Mouse (Mus musculus): ENCODE measurements at regions not wholly inside any gene's neighbourhood (a gene's known extent, or its start where the extent isn't known, plus 50 kb on each side); places are given as distances from the start of the nearest gene placed in this dataset.

GRCm38 (mm10) chr8:60806772-60807171 is 83.4 kb upstream of the Hpf1 start:
- Histone ChIP-seq H3K4me3 (replicated peaks in 1 of 3; ENCODE audit: low read depth in 2 of 3, low read length in 2 of 3, poor library complexity in 1 of 3) (no peak overlapping the region), H3K4me2 (ENCODE audit: insufficient read depth, low read depth, poor library complexity, severe bottlenecking) (no peak overlapping the region)

GRCm38 (mm10) chr8:60809806-60810205 is 80.4 kb upstream of the Hpf1 start:
- H3K27ac ChIP-seq (ENCODE audit: insufficient read depth, low read depth), result no peak overlapping the region
- dilution Hi-C loops (cut with MboI; ENCODE audit: extremely low pct_ligation_motif_present, extremely low pct_unique_long_range_greater_than_20kb, low sequenced_read_pairs) (no loop called here), in situ Hi-C loops (cut with MboI; ENCODE audit: low pct_ligation_motif_present, low pct_unique_long_range_greater_than_20kb, low sequenced_read_pairs) (no loop called here)
- H3K36me3 ChIP-seq (replicated peaks in 1 of 2; ENCODE audit: control insufficient read depth in 1 of 2, insufficient read depth in 1 of 2, low read length in 1 of 2), result no peaks in the 10 kb centered on the region
- DNase-seq (ENCODE audit: extremely low read depth), result no peak
- H3K9ac ChIP-seq (ENCODE audit: insufficient read depth, low read depth), result no peak overlapping the region
- H3K4me3 ChIP-seq (replicated peaks in 1 of 3; ENCODE audit: low read depth in 2 of 3, low read length in 2 of 3, poor library complexity in 1 of 3), result no peak overlapping the region
- H3K79me2 ChIP-seq (replicated peaks; ENCODE audit: control insufficient read depth, extremely low read depth, insufficient read depth, poor library complexity, severe bottlenecking), result no peaks in the 10 kb centered on the region
- H3K27me3 ChIP-seq (replicated peaks), result no peaks in the 10 kb centered on the region
- H3K9me3 ChIP-seq (replicated peaks; ENCODE audit: low read length), result no peaks in the 10 kb centered on the region
- no peaks in the 10 kb centered on the region for H3K4me1 ChIP-seq (ENCODE audit: control insufficient read depth in 1 of 2, insufficient read depth in 2 of 2)
- H3K4me2 ChIP-seq (ENCODE audit: insufficient read depth, low read depth, poor library complexity, severe bottlenecking), result no peak overlapping the region
- TF ChIP-seq HCFC1 (IDR thresholded peaks at IDR 0.05; ENCODE audit: low read depth, low read length) (no peak), E2F4 (IDR thresholded peaks at IDR 0.05; ENCODE audit: insufficient replicate concordance, low read depth, low read length) (no peak), JUND (conservative IDR thresholded peaks at IDR 0.05; ENCODE audit: low read depth, low read length) (no peak), ELF1 (IDR thresholded peaks at IDR 0.05; ENCODE audit: low read depth, low read length) (no peak), MAFK (IDR thresholded peaks at IDR 0.05; ENCODE audit: insufficient replicate concordance, low read length) (no peak), BHLHE40 (IDR thresholded peaks at IDR 0.05; ENCODE audit: low read depth, low read length) (no peak), MAZ (IDR thresholded peaks at IDR 0.05; ENCODE audit: low read depth, low read length) (no peak), ETS1 (conservative IDR thresholded peaks at IDR 0.05; ENCODE audit: low read depth, low read length) (no peak), NELFE (IDR thresholded peaks at IDR 0.05; ENCODE audit: low read depth, low read length) (no peak), GABPA (IDR thresholded peaks at IDR 0.05; ENCODE audit: insufficient replicate concordance, low read depth, low read length) (no peak)

More at GRCm38 (mm10) chr8:60806772-60807171, 83.4 kb upstream of the Hpf1 start:
- Histone ChIP-seq H3K4me1 (ENCODE audit: control insufficient read depth in 1 of 2, insufficient read depth in 2 of 2) (no peaks in the 10 kb centered on the region), H3K79me2 (replicated peaks; ENCODE audit: control insufficient read depth, extremely low read depth, insufficient read depth, poor library complexity, severe bottlenecking) (no peaks in the 10 kb centered on the region), H3K27me3 (replicated peaks) (no peaks in the 10 kb centered on the region), H3K27ac (ENCODE audit: insufficient read depth, low read depth) (no peak overlapping the region), H3K36me3 (replicated peaks in 1 of 2; ENCODE audit: control insufficient read depth in 1 of 2, insufficient read depth in 1 of 2, low read length in 1 of 2) (no peaks in the 10 kb centered on the region), H3K9ac (ENCODE audit: insufficient read depth, low read depth) (no peak overlapping the region), H3K9me3 (replicated peaks; ENCODE audit: low read length) (no peaks in the 10 kb centered on the region)
- no peak for DNase-seq (ENCODE audit: extremely low read depth)
- in situ Hi-C loops (cut with MboI; ENCODE audit: low pct_ligation_motif_present, low pct_unique_long_range_greater_than_20kb, low sequenced_read_pairs), result no loop called here
- dilution Hi-C loops (cut with MboI; ENCODE audit: extremely low pct_ligation_motif_present, extremely low pct_unique_long_range_greater_than_20kb, low sequenced_read_pairs), result no loop called here
- TF ChIP-seq TCF12 (IDR thresholded peaks at IDR 0.05; ENCODE audit: low read depth, low read length) (no peak), MAZ (IDR thresholded peaks at IDR 0.05; ENCODE audit: low read depth, low read length) (no peak), GABPA (IDR thresholded peaks at IDR 0.05; ENCODE audit: insufficient replicate concordance, low read depth, low read length) (no peak), IRF4 (IDR thresholded peaks at IDR 0.05; ENCODE audit: low read depth, low read length) (no peak), ZKSCAN1 (IDR thresholded peaks at IDR 0.05; ENCODE audit: borderline replicate concordance, low read depth, low read length) (no peak)

GRCm38 (mm10) chr8:60810955-60811354 is 79.3 kb upstream of the Hpf1 start:
- dilution Hi-C loops (cut with MboI; ENCODE audit: extremely low pct_ligation_motif_present, extremely low pct_unique_long_range_greater_than_20kb, low sequenced_read_pairs) (no loop called here), in situ Hi-C loops (cut with MboI; ENCODE audit: low pct_ligation_motif_present, low pct_unique_long_range_greater_than_20kb, low sequenced_read_pairs) (no loop called here)
- H3K4me3 ChIP-seq (replicated peaks in 1 of 3; ENCODE audit: low read depth in 2 of 3, low read length in 2 of 3, poor library complexity in 1 of 3), result no peak overlapping the region
- H3K79me2 ChIP-seq (replicated peaks; ENCODE audit: control insufficient read depth, extremely low read depth, insufficient read depth, poor library complexity, severe bottlenecking), result no peaks in the 10 kb centered on the region
- no peak overlapping the region for H3K9ac ChIP-seq (ENCODE audit: insufficient read depth, low read depth)
- no peaks in the 10 kb centered on the region for H3K4me1 ChIP-seq (ENCODE audit: control insufficient read depth in 1 of 2, insufficient read depth in 2 of 2)
- H3K36me3 ChIP-seq (replicated peaks in 1 of 2; ENCODE audit: control insufficient read depth in 1 of 2, insufficient read depth in 1 of 2, low read length in 1 of 2), result no peaks in the 10 kb centered on the region
- no peaks in the 10 kb centered on the region for H3K27me3 ChIP-seq (replicated peaks)
- TF ChIP-seq RAD21 (IDR thresholded peaks at IDR 0.05; ENCODE audit: low read depth, low read length) (no peak), ZMIZ1 (IDR thresholded peaks at IDR 0.05; ENCODE audit: low read depth, low read length) (no peak), CHD2 (IDR thresholded peaks at IDR 0.05; ENCODE audit: low read length) (no peak), TCF12 (IDR thresholded peaks at IDR 0.05; ENCODE audit: low read depth, low read length) (no peak), USF1 (IDR thresholded peaks at IDR 0.05; ENCODE audit: low read depth, low read length) (no peak), MAFK (IDR thresholded peaks at IDR 0.05; ENCODE audit: insufficient replicate concordance, low read length) (no peak), JUN (IDR thresholded peaks at IDR 0.05; ENCODE audit: insufficient read depth, low read depth, low read length) (no peak), MXI1 (IDR thresholded peaks at IDR 0.05; ENCODE audit: low read depth, low read length) (no peak), ZC3H11A (IDR thresholded peaks at IDR 0.05; ENCODE audit: low read depth, low read length) (no peak), UBTF (IDR thresholded peaks at IDR 0.05; ENCODE audit: low read depth, low read length) (no peak), MEF2A (IDR thresholded peaks at IDR 0.05; ENCODE audit: borderline replicate concordance, low read depth, low read length) (no peak), SMC3 (IDR thresholded peaks at IDR 0.05; ENCODE audit: low read depth, low read length) (no peak), MAZ (IDR thresholded peaks at IDR 0.05; ENCODE audit: low read depth, low read length) (no peak)
- no peak overlapping the region for H3K4me2 ChIP-seq (ENCODE audit: insufficient read depth, low read depth, poor library complexity, severe bottlenecking)
- H3K9me3 ChIP-seq (replicated peaks; ENCODE audit: low read length), result no peaks in the 10 kb centered on the region
- DNase-seq (ENCODE audit: extremely low read depth), result no peak
- H3K27ac ChIP-seq (ENCODE audit: insufficient read depth, low read depth), result no peak overlapping the region
